Mouse (Mus musculus): ENCODE results near the gene Bcl10. TPM values are rescaled to one million over a fixed set of nuclear protein-coding genes. Genes with fewer than 3 reads are reported as not detected.

Gene Bcl10
- polyA plus RNA-seq (2015; fragmentation: Nextera tagmentation; extraction: Ambion mirVana) = 29.0 and 35.0 TPM in 2 replicates

DNA sequence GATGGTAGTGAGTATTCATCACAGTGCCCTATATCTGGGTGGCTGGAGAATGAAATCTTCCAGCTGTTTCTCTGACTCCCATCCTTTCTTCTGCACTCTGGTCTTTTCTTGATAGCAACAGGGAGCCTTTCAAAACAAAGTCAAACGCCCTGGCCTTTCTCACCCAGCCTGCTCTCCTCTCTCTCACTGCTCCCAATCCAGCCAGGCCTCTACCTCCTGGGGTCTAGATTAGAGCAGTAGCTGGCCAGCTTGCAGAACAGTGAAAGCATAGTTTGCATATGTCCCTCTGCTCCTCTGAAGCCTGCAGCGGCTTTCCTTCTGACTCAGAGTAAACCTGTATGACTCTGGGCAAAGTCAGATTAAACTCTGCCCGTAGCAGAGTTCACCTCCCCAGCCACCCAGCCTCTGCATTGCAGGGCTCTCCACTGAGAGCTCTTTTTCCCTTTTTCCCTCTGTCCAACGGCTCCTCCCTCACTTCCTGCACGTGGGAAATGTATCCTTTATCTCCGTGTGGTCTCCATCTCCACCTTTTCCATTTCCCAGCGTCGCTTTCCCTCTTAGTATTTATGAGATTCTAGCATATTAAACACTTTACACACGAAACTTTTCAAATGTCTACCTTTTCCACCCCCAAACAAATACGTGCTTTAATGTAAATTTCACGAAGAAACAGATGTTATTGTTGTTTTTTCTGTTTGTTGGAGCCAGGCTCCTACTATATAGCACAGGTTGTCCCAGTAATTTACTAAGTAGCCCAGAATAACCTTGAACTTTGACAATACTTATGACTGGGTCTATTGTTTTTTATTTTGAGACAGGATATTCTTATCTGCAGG lies at the start of gene Bcl10:
Gene Bcl10 (plus strand): TSS at position 786 of the 836 bp plus-strand sequence.

GRCm38 (mm10) chr3:145937505-145938404 lies 15.2 kb downstream of the Bcl10 start, which contains the start of gene 2410004B18Rik:
TSS of gene 2410004B18Rik (plus strand) at chr3:145938014.

Other genes with a start within 250 kb of the Bcl10 start
- gene Ddah1, start 164.1 kb upstream of the Bcl10 start, polyA plus RNA-seq (2015; fragmentation: Nextera tagmentation; extraction: Ambion mirVana) = 3.8 and 4.2 TPM in 2 replicates
- gene 2410004B18Rik, start 15.2 kb downstream of the Bcl10 start, polyA plus RNA-seq (2015; fragmentation: Nextera tagmentation; extraction: Ambion mirVana) = 22.5 and 24.1 TPM in 2 replicates
- gene Syde2, start 65.1 kb downstream of the Bcl10 start, polyA plus RNA-seq (2015; fragmentation: Nextera tagmentation; extraction: Ambion mirVana) = 0.41 and 0.42 TPM in 2 replicates
- not detected in 2 replicates for gene Wdr63, start 185.3 kb downstream of the Bcl10 start, polyA plus RNA-seq (2015; fragmentation: Nextera tagmentation; extraction: Ambion mirVana)
- gene Mcoln3, start 194.6 kb downstream of the Bcl10 start, polyA plus RNA-seq (2015; fragmentation: Nextera tagmentation; extraction: Ambion mirVana) = 0.05 TPM in 1 of 2 replicates, not detected in the other
- 1.2 and 2.0 TPM in 2 replicates for gene Mcoln2, start 227.0 kb downstream of the Bcl10 start, polyA plus RNA-seq (2015; fragmentation: Nextera tagmentation; extraction: Ambion mirVana)